Mouse (Mus musculus): ENCODE data around the gene 2610528A11Rik. TPM values are rescaled to one million over a fixed set of nuclear protein-coding genes. Genes with fewer than 3 reads are reported as not detected.

2610528A11Rik gene
- polyA plus RNA-seq, 1 experiment: 0.72 TPM

DNA sequence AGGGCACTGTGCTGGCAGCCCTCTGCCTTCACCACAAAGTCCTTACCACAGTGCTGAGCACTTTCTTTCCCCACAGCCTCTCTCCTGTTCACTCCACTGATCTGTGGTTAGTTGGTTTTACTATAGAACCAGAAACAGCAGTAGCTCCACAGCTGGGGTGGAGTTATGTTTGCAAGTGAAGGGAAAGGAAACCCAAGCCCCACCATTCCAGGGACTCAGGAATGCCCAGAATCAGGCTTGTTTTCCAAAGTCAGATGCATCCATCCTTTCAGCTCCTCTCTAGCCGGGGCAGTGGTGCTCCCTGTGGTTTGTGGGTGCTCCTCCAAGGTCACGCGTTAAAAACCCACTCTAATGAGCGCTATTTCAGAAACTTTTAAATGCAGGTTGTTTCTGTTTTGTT, 18.3 kb downstream of the 2610528A11Rik start:
- Histone ChIP-seq H3K27ac (ENCODE audit: insufficient read depth, low read depth, low read length) (no peak overlapping the region), H3K4me1 (ENCODE audit: control insufficient read depth, insufficient read depth, low read length) (no peaks in the 10 kb centered on the region), H3K4me3 (ENCODE audit: insufficient read depth, low read depth, low read length) (no peak overlapping the region), H3K36me3 (ENCODE audit: control insufficient read depth, insufficient read depth, low read length) (no peaks in the 10 kb centered on the region), H3K27me3 (replicated peaks; ENCODE audit: control insufficient read depth, insufficient read depth, low read length) (no peaks in the 10 kb centered on the region)
- DNase-seq: no peak
- TF ChIP-seq POLR2A (IDR thresholded peaks at IDR 0.05; ENCODE audit: low read depth, low read length): no peak
- no peak for TF ChIP-seq CTCF (conservative IDR thresholded peaks at IDR 0.05; ENCODE audit: insufficient read depth, insufficient read length, low read depth, low read length)
- WGBS: 76% methylated on average over 4 of the region's 4 CpGs

DNA sequence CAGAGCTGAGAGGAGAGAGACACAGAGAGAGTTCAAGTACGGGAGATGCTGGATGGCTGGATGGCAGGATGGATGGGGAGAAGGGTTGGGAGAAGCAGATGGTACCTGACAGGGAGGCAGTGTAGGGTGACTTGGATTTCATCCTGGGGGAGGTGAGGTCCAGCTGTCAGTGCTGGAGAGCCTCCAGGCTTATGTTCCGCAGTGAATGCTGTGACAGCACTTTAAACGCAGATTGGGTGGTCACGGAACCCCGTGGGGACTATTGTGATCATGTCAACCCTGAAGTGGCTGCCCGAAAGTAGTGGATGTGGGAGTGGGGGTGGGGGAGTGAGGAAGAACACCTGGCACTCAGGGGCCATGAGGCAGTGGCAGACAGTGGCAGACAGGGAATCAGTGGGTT, 19.4 kb downstream of the 2610528A11Rik start:
- DNase-seq: no peak
- no peaks in the 10 kb centered on the region for H3K4me1 ChIP-seq (ENCODE audit: control insufficient read depth, insufficient read depth, low read length)
- no peaks in the 10 kb centered on the region for H3K36me3 ChIP-seq (ENCODE audit: control insufficient read depth, insufficient read depth, low read length)
- H3K4me3 ChIP-seq (ENCODE audit: insufficient read depth, low read depth, low read length): no peak overlapping the region
- TF ChIP-seq CTCF (conservative IDR thresholded peaks at IDR 0.05; ENCODE audit: insufficient read depth, insufficient read length, low read depth, low read length) (no peak), POLR2A (IDR thresholded peaks at IDR 0.05; ENCODE audit: low read depth, low read length) (no peak)
- H3K27me3 ChIP-seq (replicated peaks; ENCODE audit: control insufficient read depth, insufficient read depth, low read length): no peaks in the 10 kb centered on the region
- H3K27ac ChIP-seq (ENCODE audit: insufficient read depth, low read depth, low read length): no peak overlapping the region
- 38% methylated on average over 6 of the region's 6 CpGs for WGBS

DNA sequence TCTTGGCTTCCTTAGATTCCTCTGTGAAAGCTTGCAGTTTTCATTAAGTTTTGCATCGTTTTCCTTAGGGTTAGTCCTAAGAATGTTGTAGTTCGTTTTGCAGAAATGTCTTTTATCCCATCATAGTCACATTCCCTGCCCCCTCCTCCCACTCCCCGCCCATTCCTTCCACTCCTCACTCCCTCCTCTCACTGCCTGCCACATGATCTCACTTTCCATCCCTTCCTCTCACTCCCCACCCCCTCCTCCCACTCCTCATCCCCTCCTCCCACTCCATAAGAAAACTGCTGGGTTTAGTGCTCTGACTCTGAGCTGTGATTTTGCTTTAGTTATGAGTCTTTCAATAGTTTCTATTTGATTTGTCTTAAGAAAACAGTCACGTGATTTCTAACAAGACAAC, 30.1 kb downstream of the 2610528A11Rik start:
- no peak for TF ChIP-seq POLR2A (IDR thresholded peaks at IDR 0.05; ENCODE audit: low read depth, low read length)
- TF ChIP-seq CTCF (conservative IDR thresholded peaks at IDR 0.05; ENCODE audit: insufficient read depth, insufficient read length, low read depth, low read length): no peak
- no peak for DNase-seq
- WGBS: 11% methylated on average over 4 of the region's 4 CpGs

DNA sequence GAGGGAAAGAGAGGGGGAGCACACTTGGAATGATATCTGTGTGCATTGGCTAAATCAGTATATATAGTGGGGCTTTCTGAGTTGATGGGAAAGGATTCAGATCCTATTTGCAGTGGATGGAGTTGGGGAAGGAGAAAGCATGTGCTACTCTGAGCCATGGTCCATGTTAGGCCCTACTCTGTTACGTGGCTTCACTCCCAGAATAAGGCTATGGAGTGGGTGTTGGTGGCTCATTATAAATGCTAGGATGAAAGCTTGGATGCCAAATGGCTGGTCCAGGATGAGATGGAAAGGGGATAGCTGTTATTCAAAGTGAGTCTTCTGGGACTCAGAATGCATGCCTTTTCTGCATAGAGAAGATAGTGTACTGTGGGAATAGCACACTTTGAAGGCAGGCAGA, 33.1 kb downstream of the 2610528A11Rik start:
- H3K27ac ChIP-seq (ENCODE audit: insufficient read depth, low read depth, low read length): no peak overlapping the region
- H3K27me3 ChIP-seq (replicated peaks; ENCODE audit: control insufficient read depth, insufficient read depth, low read length): no peaks in the 10 kb centered on the region
- no peak for DNase-seq
- no peaks in the 10 kb centered on the region for H3K36me3 ChIP-seq (ENCODE audit: control insufficient read depth, insufficient read depth, low read length)
- TF ChIP-seq POLR2A (IDR thresholded peaks at IDR 0.05; ENCODE audit: low read depth, low read length): no peak
- TF ChIP-seq CTCF (conservative IDR thresholded peaks at IDR 0.05; ENCODE audit: insufficient read depth, insufficient read length, low read depth, low read length): no peak
- no peaks in the 10 kb centered on the region for H3K4me1 ChIP-seq (ENCODE audit: control insufficient read depth, insufficient read depth, low read length)
- H3K4me3 ChIP-seq (ENCODE audit: insufficient read depth, low read depth, low read length): no peak overlapping the region
- 89% methylated on average over 1 of the region's 1 CpGs for WGBS

More for the DNA sequence above, 30.1 kb downstream of the 2610528A11Rik start:
- Histone ChIP-seq H3K4me3 (ENCODE audit: insufficient read depth, low read depth, low read length) (no peak overlapping the region), H3K27ac (ENCODE audit: insufficient read depth, low read depth, low read length) (no peak overlapping the region), H3K4me1 (ENCODE audit: control insufficient read depth, insufficient read depth, low read length) (no peaks in the 10 kb centered on the region), H3K27me3 (replicated peaks; ENCODE audit: control insufficient read depth, insufficient read depth, low read length) (no peaks in the 10 kb centered on the region), H3K36me3 (ENCODE audit: control insufficient read depth, insufficient read depth, low read length) (no peaks in the 10 kb centered on the region)

DNA sequence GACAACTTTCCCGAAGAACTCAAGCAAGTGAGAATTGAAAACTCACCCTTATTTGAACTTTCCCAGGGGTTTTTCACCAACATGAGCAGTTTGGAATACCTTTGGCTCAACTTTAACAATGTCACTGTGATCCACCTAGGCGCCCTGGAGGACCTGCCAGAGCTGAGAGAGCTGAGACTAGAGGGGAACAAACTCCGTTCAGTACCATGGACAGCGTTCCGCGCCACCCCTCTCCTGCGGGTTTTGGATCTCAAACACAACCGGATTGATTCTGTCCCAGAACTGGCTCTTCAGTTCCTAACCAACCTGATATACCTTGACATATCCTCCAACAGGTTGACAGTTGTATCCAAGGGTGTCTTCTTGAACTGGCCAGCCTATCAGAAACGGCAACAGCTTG, 45.3 kb downstream of the 2610528A11Rik start:
- WGBS: 16% methylated on average over 9 of the region's 9 CpGs
- no peak for TF ChIP-seq CTCF (conservative IDR thresholded peaks at IDR 0.05; ENCODE audit: insufficient read depth, insufficient read length, low read depth, low read length)
- no peak for TF ChIP-seq POLR2A (IDR thresholded peaks at IDR 0.05; ENCODE audit: low read depth, low read length)
- no peak overlapping the region for H3K27ac ChIP-seq (ENCODE audit: insufficient read depth, low read depth, low read length)
- DNase-seq: peak; percentile 46
- no peak overlapping the region for H3K4me3 ChIP-seq (ENCODE audit: insufficient read depth, low read depth, low read length)
- H3K36me3 ChIP-seq (ENCODE audit: control insufficient read depth, insufficient read depth, low read length): no peaks in the 10 kb centered on the region
- H3K27me3 ChIP-seq (replicated peaks; ENCODE audit: control insufficient read depth, insufficient read depth, low read length): no peaks in the 10 kb centered on the region
- H3K4me1 ChIP-seq (ENCODE audit: control insufficient read depth, insufficient read depth, low read length): no peaks in the 10 kb centered on the region

DNA sequence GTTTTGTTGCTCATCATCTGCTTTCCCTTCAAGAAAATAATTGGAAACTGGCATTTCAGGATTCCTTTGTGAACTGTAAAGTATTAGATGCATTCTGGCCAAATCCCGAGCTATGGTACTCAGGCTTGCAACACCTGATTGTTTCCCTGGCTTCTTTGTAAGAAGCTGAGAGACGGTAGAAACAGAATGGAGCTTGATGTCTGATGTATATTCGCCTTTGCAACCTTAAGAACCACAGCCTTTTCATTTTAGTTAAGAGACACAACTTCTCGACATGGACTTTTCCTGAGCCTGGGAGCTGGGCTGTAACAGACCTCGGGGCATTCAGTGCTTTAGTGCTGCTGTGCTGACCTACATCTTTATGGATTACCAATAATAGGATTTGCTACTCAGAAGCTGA, 46.2 kb downstream of the 2610528A11Rik start, which contains the start of gene Lrit2:
TSS of gene Lrit2 (plus strand) at position 301 of the 400 bp plus-strand sequence.
- Histone ChIP-seq H3K4me3 (ENCODE audit: insufficient read depth, low read depth, low read length) (no peak within 1 kb of the TSS), H3K4me1 (ENCODE audit: control insufficient read depth, insufficient read depth, low read length) (no peaks in the 10 kb centered on the region), H3K36me3 (ENCODE audit: control insufficient read depth, insufficient read depth, low read length) (no peaks in the 10 kb centered on the region), H3K27ac (ENCODE audit: insufficient read depth, low read depth, low read length) (no peak within 1 kb of the TSS), H3K27me3 (replicated peaks; ENCODE audit: control insufficient read depth, insufficient read depth, low read length) (no peaks in the 10 kb centered on the region)
- DNase-seq: no peak
- TF ChIP-seq POLR2A (IDR thresholded peaks at IDR 0.05; ENCODE audit: low read depth, low read length) (no peak), CTCF (conservative IDR thresholded peaks at IDR 0.05; ENCODE audit: insufficient read depth, insufficient read length, low read depth, low read length) (no peak)
- 81% methylated on average over 5 of the region's 5 CpGs for WGBS

DNA sequence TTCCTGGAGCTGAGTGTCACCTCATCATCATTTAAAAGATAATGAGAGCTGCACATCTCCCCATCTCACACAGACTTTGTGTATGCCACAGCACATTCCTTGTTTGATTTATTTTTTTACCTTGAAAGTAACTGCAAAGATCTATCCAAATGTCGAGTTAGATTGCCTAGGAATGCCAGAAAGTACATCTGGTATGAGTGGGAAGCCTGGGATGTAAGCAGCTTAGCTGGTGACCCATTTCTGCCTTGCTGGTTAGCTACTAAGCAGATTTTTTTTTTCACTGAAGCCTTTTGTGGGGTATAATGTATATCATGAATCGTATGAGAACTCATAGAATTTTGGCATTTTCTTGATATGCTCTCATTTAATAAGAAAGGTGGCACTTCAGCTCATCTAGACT, 47.2 kb downstream of the 2610528A11Rik start:
- no peak for DNase-seq
- no peak overlapping the region for H3K27ac ChIP-seq (ENCODE audit: insufficient read depth, low read depth, low read length)
- no peaks in the 10 kb centered on the region for H3K4me1 ChIP-seq (ENCODE audit: control insufficient read depth, insufficient read depth, low read length)
- no peaks in the 10 kb centered on the region for H3K27me3 ChIP-seq (replicated peaks; ENCODE audit: control insufficient read depth, insufficient read depth, low read length)
- WGBS: 49% methylated on average over 2 of the region's 2 CpGs
- H3K4me3 ChIP-seq (ENCODE audit: insufficient read depth, low read depth, low read length): no peak overlapping the region
- no peaks in the 10 kb centered on the region for H3K36me3 ChIP-seq (ENCODE audit: control insufficient read depth, insufficient read depth, low read length)
- TF ChIP-seq POLR2A (IDR thresholded peaks at IDR 0.05; ENCODE audit: low read depth, low read length) (no peak), CTCF (conservative IDR thresholded peaks at IDR 0.05; ENCODE audit: insufficient read depth, insufficient read length, low read depth, low read length) (no peak)

Data from kidney, adult 2 months (tissue).